Mouse (Mus musculus): ENCODE data around the gene 2610318N02Rik.

DNA sequence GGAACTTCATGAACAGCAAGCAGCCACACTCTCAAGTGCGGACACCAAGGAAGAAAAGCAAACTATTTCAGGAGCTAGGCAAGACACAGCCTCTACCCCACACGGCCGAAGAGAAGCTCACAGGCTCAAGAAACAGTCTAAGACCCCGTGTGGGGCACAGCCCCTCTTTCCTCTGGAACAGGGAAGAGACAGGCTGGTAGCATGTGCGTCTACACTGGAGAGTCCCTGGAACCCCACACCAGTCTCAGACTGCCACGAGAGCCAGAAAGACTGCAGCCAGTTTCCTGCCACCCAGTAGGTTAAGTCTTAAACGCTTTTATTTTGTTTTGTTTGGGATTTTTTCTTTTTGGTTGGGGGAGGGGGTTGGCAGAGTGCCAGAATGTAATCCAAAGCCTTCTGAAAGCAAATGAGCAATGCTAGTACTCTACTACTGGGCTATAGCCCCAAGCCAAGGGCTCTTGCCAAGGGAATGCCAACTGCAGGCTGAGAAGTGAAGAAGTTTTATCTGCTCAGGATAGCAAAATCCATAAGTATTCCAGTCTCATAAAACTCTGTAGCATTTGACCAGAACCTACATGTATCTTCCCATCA, 22.2 kb downstream of the 2610318N02Rik start:
- no peak for TF ChIP-seq POLR2A (IDR thresholded peaks at IDR 0.05; ENCODE audit: borderline replicate concordance, extremely low read depth, insufficient read depth, insufficient read length, poor library complexity, severe bottlenecking)
- no peak for TF ChIP-seq CTCF (IDR thresholded peaks at IDR 0.05; ENCODE audit: borderline replicate concordance, extremely low read depth, insufficient read depth, insufficient read length)

Data from brain, embryonic 14.5 days (tissue).